Mouse (Mus musculus) CH12.LX (cell line): ENCODE results near the gene Dnaja3. TPM values are rescaled to one million over a fixed set of nuclear protein-coding genes. Genes with fewer than 3 reads are reported as not detected.
A peak's percentile ranks its signal among the peaks of the same experiment; 100 is the strongest.

ENCODE experiments used
- DNase-seq: peaks from one replicate; pipeline ENCODE4 v3.0.0-alpha.2; 2013; ENCODE audit errors: extremely low read depth
- H3K27ac ChIP-seq: 2 replicates; pipeline ENCODE4 v1.5.1; 2012; ENCODE audit warnings: low read depth, mild to moderate bottlenecking, control low read depth, moderate library complexity; ENCODE audit not compliant: insufficient read depth
- H3K27me3 ChIP-seq: replicated peaks from 2 replicates; pipeline ENCODE3; 2012; ENCODE audit warnings: inconsistent platforms
- H3K36me3 ChIP-seq, 2 experiments: replicated peaks in 1 of 2; 2 replicates each; pipeline versions ENCODE3 to v1.6.1; 2012; ENCODE audit warnings: inconsistent platforms in 1 of 2, low read length in 1 of 2, mild to moderate bottlenecking in 1 of 2, mixed read lengths in 1 of 2, moderate library complexity in 1 of 2; ENCODE audit not compliant: control insufficient read depth in 1 of 2, insufficient read depth in 1 of 2
- H3K4me1 ChIP-seq, 2 experiments: 2 replicates each; pipeline ENCODE4 v1.6.1; 2012; ENCODE audit warnings: inconsistent platforms in 1 of 2, moderate library complexity in 1 of 2; ENCODE audit not compliant: insufficient read depth in 2 of 2, control insufficient read depth in 1 of 2
- H3K4me2 ChIP-seq: 2 replicates; pipeline ENCODE4 v1.6.1; 2012; ENCODE audit warnings: low read depth, mild to moderate bottlenecking, control low read depth; ENCODE audit not compliant: poor library complexity, insufficient read depth, severe bottlenecking
- H3K4me3 ChIP-seq, 3 experiments: fragments of 150-350 bp in 1 of 3; sonication (generic) in 1 of 3; replicated peaks in 1 of 3; 2 replicates each; pipeline versions ENCODE3 to v1.5.1; 2011 to 2012; ENCODE audit warnings: low read depth in 2 of 3, low read length in 2 of 3, mild to moderate bottlenecking in 2 of 3, moderate library complexity in 2 of 3, control low read depth in 1 of 3, improper control_type of control experiment in 1 of 3, inconsistent platforms in 1 of 3, mixed read lengths in 1 of 3; ENCODE audit not compliant: poor library complexity in 1 of 3
- H3K79me2 ChIP-seq: replicated peaks from 2 replicates; pipeline ENCODE4 v1.6.1; 2012; ENCODE audit warnings: mild to moderate bottlenecking, moderate library complexity; ENCODE audit not compliant: control insufficient read depth, poor library complexity, insufficient read depth, severe bottlenecking; ENCODE audit errors: extremely low read depth
- H3K9ac ChIP-seq: 2 replicates; pipeline ENCODE4 v1.6.1; 2012; ENCODE audit warnings: low read depth, mild to moderate bottlenecking, control low read depth, moderate library complexity; ENCODE audit not compliant: insufficient read depth
- H3K9me3 ChIP-seq: replicated peaks from 2 replicates; pipeline ENCODE3; 2012; ENCODE audit warnings: low read length, inconsistent platforms, mixed read lengths
- CHD2 ChIP-seq: IDR thresholded peaks from 2 replicates; pipeline ENCODE4 v1.6.1; 2011; ENCODE audit warnings: low read length, improper control_type of control experiment
- ELF1 ChIP-seq: IDR thresholded peaks from 2 replicates; pipeline ENCODE4 v1.6.1; 2014; ENCODE audit warnings: low read depth, mild to moderate bottlenecking, inconsistent platforms, low read length, improper control_type of control experiment
- EP300 ChIP-seq: IDR thresholded peaks from 2 replicates; pipeline ENCODE4 v1.6.1; 2011; ENCODE audit warnings: low read length, improper control_type of control experiment
- ETS1 ChIP-seq: conservative IDR thresholded peaks from 2 replicates; pipeline ENCODE4 v1.6.1; 2012; ENCODE audit warnings: low read depth, mild to moderate bottlenecking, inconsistent platforms, low read length, improper control_type of control experiment, moderate library complexity
- HCFC1 ChIP-seq: IDR thresholded peaks from 2 replicates; pipeline ENCODE4 v1.6.1; 2012; ENCODE audit warnings: low read depth, mild to moderate bottlenecking, inconsistent platforms, low read length, improper control_type of control experiment
- IRF4 ChIP-seq: IDR thresholded peaks from 2 replicates; pipeline ENCODE4 v1.6.1; 2014; ENCODE audit warnings: low read depth, mild to moderate bottlenecking, inconsistent platforms, low read length, improper control_type of control experiment
- JUN ChIP-seq: IDR thresholded peaks from 2 replicates; pipeline ENCODE4 v1.6.1; 2011; ENCODE audit warnings: low read depth, mild to moderate bottlenecking, low read length, improper control_type of control experiment, moderate library complexity; ENCODE audit not compliant: insufficient read depth
- JUND ChIP-seq: conservative IDR thresholded peaks from 2 replicates; pipeline ENCODE4 v1.6.1; 2011; ENCODE audit warnings: low read depth, low read length, improper control_type of control experiment
- KAT2A ChIP-seq: IDR thresholded peaks from 2 replicates; pipeline ENCODE4 v1.6.1; 2012; ENCODE audit warnings: low read length, improper control_type of control experiment, inconsistent platforms; ENCODE audit not compliant: insufficient replicate concordance
- MAFK ChIP-seq: IDR thresholded peaks from 2 replicates; pipeline ENCODE4 v1.6.1; 2011; ENCODE audit warnings: low read length, improper control_type of control experiment; ENCODE audit not compliant: insufficient replicate concordance
- MEF2A ChIP-seq: IDR thresholded peaks from 2 replicates; pipeline ENCODE4 v1.6.1; 2014; ENCODE audit warnings: low read depth, mild to moderate bottlenecking, inconsistent platforms, low read length, improper control_type of control experiment, borderline replicate concordance
- MXI1 ChIP-seq: IDR thresholded peaks from 2 replicates; pipeline ENCODE4 v1.6.1; 2011; ENCODE audit warnings: mild to moderate bottlenecking, low read depth, low read length, improper control_type of control experiment
- NELFE ChIP-seq: IDR thresholded peaks from 2 replicates; pipeline ENCODE4 v1.6.1; 2011; ENCODE audit warnings: low read depth, low read length, improper control_type of control experiment
- NRF1 ChIP-seq: IDR thresholded peaks from 2 replicates; pipeline ENCODE4 v1.6.1; 2014; ENCODE audit warnings: low read depth, mild to moderate bottlenecking, inconsistent platforms, low read length, improper control_type of control experiment, moderate library complexity
- PAX5 ChIP-seq: IDR thresholded peaks from 2 replicates; pipeline ENCODE4 v1.6.1; 2012; ENCODE audit warnings: low read length, inconsistent platforms, mixed read lengths
- SIN3A ChIP-seq: IDR thresholded peaks from 2 replicates; pipeline ENCODE4 v1.6.1; 2012; ENCODE audit warnings: low read length, improper control_type of control experiment, inconsistent platforms
- SMC3 ChIP-seq: IDR thresholded peaks from 2 replicates; pipeline ENCODE4 v1.6.1; 2011; ENCODE audit warnings: low read depth, low read length, improper control_type of control experiment
- UBTF ChIP-seq: IDR thresholded peaks from 2 replicates; pipeline ENCODE4 v1.6.1; 2012; ENCODE audit warnings: low read depth, mild to moderate bottlenecking, inconsistent platforms, low read length, improper control_type of control experiment, moderate library complexity
- USF1 ChIP-seq: IDR thresholded peaks from 2 replicates; pipeline ENCODE4 v1.6.1; 2014; ENCODE audit warnings: low read depth, mild to moderate bottlenecking, inconsistent platforms, low read length, improper control_type of control experiment
- USF2 ChIP-seq: conservative IDR thresholded peaks from 2 replicates; pipeline ENCODE4 v1.6.1; 2011; ENCODE audit warnings: low read depth, low read length, improper control_type of control experiment
- ZMIZ1 ChIP-seq: IDR thresholded peaks from 2 replicates; pipeline ENCODE4 v1.6.1; 2012; ENCODE audit warnings: low read depth, mild to moderate bottlenecking, inconsistent platforms, low read length, improper control_type of control experiment
- ZNF384 ChIP-seq: IDR thresholded peaks from 2 replicates; pipeline ENCODE4 v1.6.1; 2012; ENCODE audit warnings: low read depth, low read length, improper control_type of control experiment, inconsistent platforms
- dilution Hi-C: fragments of 300-500 bp; cut with MboI; formaldehyde crosslinking; loops from 2 replicates; pipeline ENCODE4 v1.14.3; 2020; ENCODE audit warnings: low sequenced_read_pairs; ENCODE audit not compliant: extremely low pct_unique_long_range_greater_than_20kb, extremely low pct_ligation_motif_present
- in situ Hi-C: fragments of 300-500 bp; cut with MboI; formaldehyde crosslinking; loops from 3 replicates; pipeline ENCODE4 v1.14.3; 2019; ENCODE audit warnings: low sequenced_read_pairs, low pct_ligation_motif_present, low pct_unique_long_range_greater_than_20kb, mixed read lengths
- polyA plus RNA-seq: library from polyadenylated mRNA; unstranded; fragments of >175 nt; gene quantifications from 2 replicates; pipeline ENCODE4 v1.2.1, GENCODE M21; 2012; ENCODE audit warnings: low read depth; ENCODE audit not compliant: insufficient read length
- total RNA-seq, 2 experiments: library from RNA; depleted of rRNA; stranded (reverse); fragments of 300-350 nt in 1 of 2; fragments of >200 nt in 1 of 2; gene quantifications; 2 replicates each; pipeline ENCODE4 v1.2.3; 2012 to 2014

Dnaja3 gene
- total and polyA plus RNA-seq, 3 experiments = 56.6 to 85.3 (median 80.4) TPM

GRCm38 (mm10) chr16:4726528-4727128, 86.8 kb downstream of the Dnaja3 start:
- DNase-seq = peak; percentile 54
- no peaks in the 10 kb centered on the region for H3K27me3 ChIP-seq
- H3K4me2 ChIP-seq = peak overlapping the region; percentile 89
- H3K9ac ChIP-seq = peak overlapping the region; percentile 84
- peak overlapping the region; percentile 7; the same call in 1 of the 2 replicates for H3K27ac ChIP-seq
- H3K4me1 ChIP-seq = peaks cover 9 to 61% of the 10 kb centered on the region in 2 experiments
- TF ChIP-seq USF1 = no peak
- 0 out of 2 replicates have a peak, but pooled peaks have one; percentile 1 for TF ChIP-seq IRF4
- TF ChIP-seq SIN3A = 0 out of 2 replicates have a peak, but pooled peaks have one; percentile 24
- TF ChIP-seq UBTF = 0 out of 2 replicates have a peak, but pooled peaks have one; percentile 32
- peak; percentile 31 for TF ChIP-seq MXI1
- 0 out of 2 replicates have a peak, but pooled peaks have one; percentile 10 for TF ChIP-seq KAT2A
- no peaks in the 10 kb centered on the region for H3K9me3 ChIP-seq
- dilution Hi-C loops (no loop called here), in situ Hi-C loops (no loop called here)
- H3K4me3 ChIP-seq = peak overlapping the region; percentile 76 to 80 (median 76)
- peaks cover 41% of the 10 kb centered on the region for H3K79me2 ChIP-seq
- H3K36me3 ChIP-seq = peaks cover 0 to 2% of the 10 kb centered on the region in 2 experiments

GRCm38 (mm10) chr16:4727526-4727925, 87.7 kb downstream of the Dnaja3 start:
- H3K27ac ChIP-seq = no peak overlapping the region
- peaks cover 0 to 5% of the 10 kb centered on the region in 2 experiments for H3K36me3 ChIP-seq
- TF ChIP-seq MAFK (0 out of 2 replicates have a peak, but pooled peaks have one; percentile 52), HCFC1 (no peak), ETS1 (no peak), CHD2 (no peak), PAX5 (no peak), ZMIZ1 (no peak)
- H3K4me2 ChIP-seq = peak overlapping the region; percentile 70
- no peak for DNase-seq
- peak overlapping the region in 2 of 3 experiments; percentile 76 to 80 for H3K4me3 ChIP-seq
- no peak overlapping the region; the same call in 1 of the 2 replicates for H3K9ac ChIP-seq
- H3K79me2 ChIP-seq = peaks cover 48% of the 10 kb centered on the region
- peaks cover 9 to 58% of the 10 kb centered on the region in 2 experiments for H3K4me1 ChIP-seq
- H3K27me3 ChIP-seq = no peaks in the 10 kb centered on the region
- in situ Hi-C loops = no loop called here
- H3K9me3 ChIP-seq = no peaks in the 10 kb centered on the region
- dilution Hi-C loops = no loop called here

GRCm38 (mm10) chr16:4727963-4728362, 88.2 kb downstream of the Dnaja3 start:
- DNase-seq = peak; percentile 47
- dilution Hi-C loops (no loop called here), in situ Hi-C loops (no loop called here)
- Histone ChIP-seq H3K4me3 (peak overlapping the region in 1 of 3 experiments; percentile 20), H3K4me2 (0 out of 2 replicates have a peak overlapping the region, but pooled peaks have one; percentile 3), H3K36me3 (peaks cover 0 to 5% of the 10 kb centered on the region in 2 experiments), H3K79me2 (peaks cover 49% of the 10 kb centered on the region), H3K9me3 (no peaks in the 10 kb centered on the region), H3K4me1 (peaks cover 6 to 53% of the 10 kb centered on the region in 2 experiments), H3K27me3 (no peaks in the 10 kb centered on the region), H3K27ac (no peak overlapping the region), H3K9ac (no peak overlapping the region; the same call in 1 of the 2 replicates)
- TF ChIP-seq USF2 (no peak), NRF1 (no peak), UBTF (no peak), ELF1 (no peak), MEF2A (no peak), PAX5 (no peak), MXI1 (0 out of 2 replicates have a peak, but pooled peaks have one; percentile 12), KAT2A (no peak), SMC3 (no peak), IRF4 (no peak), JUND (no peak), NELFE (no peak), JUN (no peak), EP300 (0 out of 2 replicates have a peak, but pooled peaks have one; percentile 32), ZNF384 (no peak)
- TF ChIP-seq, all 38 proteins: peak for 2
